Mouse (Mus musculus): Measurements from ENCODE around the gene Shisa7.
A peak's percentile ranks its signal among the peaks of the same experiment; 100 is the strongest.
"Not testable (repeated sequence)": the region's sequence is repeated elsewhere in the genome, so short reads cannot be mapped to it uniquely, and the experiment has no call there.

Gene Shisa7

GRCm38 (mm10) chr7:4844917-4845309 lies 417 bp upstream of the Shisa7 start:
- DNase-seq (ENCODE audit: low read depth) = no peak

GRCm38 (mm10) chr7:4843604-4844244 lies 772 bp downstream of the Shisa7 start:
- DNase-seq (ENCODE audit: low read depth) = no peak

- no peak for DNase-seq (ENCODE audit: low read depth)
These were observed 1.8 kb downstream of the Shisa7 start for GRCm38 (mm10) chr7:4842634-4843131.

- DNase-seq (ENCODE audit: low read depth) = no peak
These were observed 2.4 kb downstream of the Shisa7 start for GRCm38 (mm10) chr7:4842077-4842476.

- DNase-seq (ENCODE audit: low read depth) = no peak
These were observed 6.9 kb downstream of the Shisa7 start for GRCm38 (mm10) chr7:4837639-4838038.

- DNase-seq (ENCODE audit: low read depth) = no peak
These were observed 8.1 kb downstream of the Shisa7 start for GRCm38 (mm10) chr7:4836351-4836792.

GRCm38 (mm10) chr7:4835631-4836327 lies 8.7 kb downstream of the Shisa7 start:
- DNase-seq (ENCODE audit: low read depth) = no peak

- no peak for DNase-seq (ENCODE audit: low read depth)
These were observed 14.0 kb downstream of the Shisa7 start for GRCm38 (mm10) chr7:4830476-4830875.

GRCm38 (mm10) chr7:4825365-4825764 lies 19.1 kb downstream of the Shisa7 start:
- no peak for DNase-seq (ENCODE audit: low read depth)

GRCm38 (mm10) chr7:4822162-4822907 lies 22.2 kb downstream of the Shisa7 start:
- no peak for DNase-seq (ENCODE audit: low read depth)

GRCm38 (mm10) chr7:4821690-4822089 lies 22.8 kb downstream of the Shisa7 start:
- DNase-seq (ENCODE audit: low read depth) = no peak

GRCm38 (mm10) chr7:4820925-4821324 lies 23.6 kb downstream of the Shisa7 start:
- not testable (repeated sequence) for DNase-seq (ENCODE audit: low read depth)

GRCm38 (mm10) chr7:4816559-4816958 lies 27.9 kb downstream of the Shisa7 start:
- DNase-seq (ENCODE audit: low read depth) = peak; percentile 33

- DNase-seq (ENCODE audit: low read depth) = peak; percentile 58
These were observed 31.2 kb downstream of the Shisa7 start for GRCm38 (mm10) chr7:4813105-4813791.

GRCm38 (mm10) chr7:4812303-4813104 lies 32.0 kb downstream of the Shisa7 start, which contains the start of gene Ube2s:
Gene Ube2s, minus strand, starts transcription at chr7:4812590.
- peak; percentile 100 for DNase-seq (ENCODE audit: low read depth)

- DNase-seq (ENCODE audit: low read depth) = peak; percentile 35
These were observed 32.6 kb downstream of the Shisa7 start for GRCm38 (mm10) chr7:4811842-4812302.

- not testable (repeated sequence) for DNase-seq (ENCODE audit: low read depth)
These were observed 33.4 kb downstream of the Shisa7 start for GRCm38 (mm10) chr7:4811131-4811530.

GRCm38 (mm10) chr7:4806716-4807115 lies 37.8 kb downstream of the Shisa7 start:
- DNase-seq (ENCODE audit: low read depth) = peak; percentile 80

GRCm38 (mm10) chr7:4802247-4802646 lies 42.2 kb downstream of the Shisa7 start:
- DNase-seq (ENCODE audit: low read depth) = no peak

GRCm38 (mm10) chr7:4795767-4796433 lies 48.6 kb downstream of the Shisa7 start:
- peak; percentile 77 for DNase-seq (ENCODE audit: low read depth)

Data from 416B (cell line).